Comparison of ENCODE assay signal across 21 mouse cellular contexts in genomic region chr5:33224491-33224890, GRCm38 (mm10). TPM values are rescaled to one million over a fixed set of nuclear protein-coding genes. Genes with fewer than 3 reads are reported as not detected.
DNase-seq lines count a peak whose midpoint lies in the region; ATAC-seq and TF ChIP-seq lines count a peak whose summit lies in the region.
"Had no signal": no experiment of that assay in that cellular context is flagged by ENCODE, and none has a peak within 500 bp of the region (broad histone marks: within the 10 kb centered on the region; RNA-seq: fewer than 3 reads in every experiment).

No protein-coding gene starts in this region.

- H3K9me3 ChIP-seq in heart, embryonic 11.5 days (replicated peaks; ENCODE audit: control insufficient read depth, low read length): no peaks in the 10 kb centered on the region
- no peaks in the 10 kb centered on the region for H3K9me3 ChIP-seq in kidney, embryonic 15.5 days (replicated peaks)
- no peaks in the 10 kb centered on the region for H3K9me3 ChIP-seq in liver, embryonic 14.5 days (ENCODE audit: control insufficient read depth, low read length)
- no peaks in the 10 kb centered on the region for H3K9me3 ChIP-seq in midbrain, embryonic 11.5 days (ENCODE audit: control insufficient read depth, low read length)
- H3K9me3 ChIP-seq in neural tube, embryonic 15.5 days (replicated peaks): no peaks in the 10 kb centered on the region
- H3K9me3 ChIP-seq: forebrain, embryonic 15.5 days; hindbrain, embryonic 13.5 days; megakaryocyte, embryonic 14.5 days; midbrain, embryonic 15.5 days; neural tube, embryonic 12.5 days had no signal

- WGBS in heart, embryonic 11.5 days (ENCODE audit: insufficient replicate concordance): 57% methylated on average over 7 of the region's 7 CpGs
- WGBS in kidney, embryonic 15.5 days: 70% methylated on average over 7 of the region's 7 CpGs
- WGBS in liver, embryonic 14.5 days (ENCODE audit: insufficient replicate concordance): 51% methylated on average over 7 of the region's 7 CpGs
- WGBS in midbrain, embryonic 11.5 days: 86% methylated on average over 7 of the region's 7 CpGs
- WGBS in neural tube, embryonic 15.5 days: 78% methylated on average over 7 of the region's 7 CpGs

- no peak overlapping the region for H3K4me2 ChIP-seq in heart, embryonic 11.5 days
- no peak overlapping the region for H3K4me2 ChIP-seq in kidney, embryonic 15.5 days
- peak overlapping the region; percentile 9; the same call in 1 of the 2 replicates for H3K4me2 ChIP-seq in liver, embryonic 14.5 days (ENCODE audit: low read depth)
- H3K4me2 ChIP-seq in midbrain, embryonic 11.5 days: no peak overlapping the region
- no peak overlapping the region for H3K4me2 ChIP-seq in neural tube, embryonic 15.5 days
- H3K4me2 ChIP-seq: forebrain, embryonic 15.5 days; hindbrain, embryonic 13.5 days; lung, embryonic 14.5 days; midbrain, embryonic 15.5 days; neural tube, embryonic 12.5 days had no signal

- no peak for ATAC-seq in heart, embryonic 11.5 days (replicated peaks; ENCODE audit: insufficient number of reproducible peaks, low FRiP score, low TSS enrichment)
- no peak for ATAC-seq in kidney, embryonic 15.5 days (replicated peaks; ENCODE audit: low FRiP score)
- ATAC-seq in liver, embryonic 14.5 days (ENCODE audit: insufficient read depth): peak; percentile 47; the same call in 1 of the 2 replicates
- ATAC-seq in midbrain, embryonic 11.5 days (ENCODE audit: low FRiP score): no peak
- ATAC-seq in neural tube, embryonic 15.5 days (ENCODE audit: low FRiP score): no peak
- ATAC-seq: CD4-positive, CD25-positive, alpha-beta regulatory T cell, adult 4 months; forebrain, embryonic 15.5 days; midbrain, embryonic 15.5 days had no signal

- TF ChIP-seq EP300 in liver, embryonic 14.5 days (IDR thresholded peaks at IDR 0.05; ENCODE audit: low read depth): no peak

- no peak for DNase-seq in heart, adult 8-10 months (ENCODE audit: low spot score)
- DNase-seq in kidney, postnatal 25 days: no peak
- DNase-seq in liver, embryonic 14.5 days (ENCODE audit: low read depth in 3 of 3, low spot score in 3 of 3): peak in 1 of 3 experiments; percentile 17
- no peak for DNase-seq in midbrain, embryonic 11.5 days (ENCODE audit: low spot score, missing footprints)
- DNase-seq: adrenal gland, postnatal 25 days; cerebellum, adult 9-10 months; gastrocnemius, postnatal 36 days; heart, postnatal 10 days; kidney, adult 11 months; layer of hippocampus, adult 9-11 months; lung, embryonic 14.5 days had no signal

- H3K27ac ChIP-seq in heart, embryonic 11.5 days (ENCODE audit: low read depth, low read length): 0 out of 2 replicates have a peak overlapping the region, but pooled peaks have one; percentile 22
- peak overlapping the region; percentile 32 for H3K27ac ChIP-seq in kidney, embryonic 15.5 days
- H3K27ac ChIP-seq in liver, embryonic 14.5 days: no peak overlapping the region
- no peak overlapping the region for H3K27ac ChIP-seq in midbrain, embryonic 11.5 days (ENCODE audit: low read depth, low read length)
- H3K27ac ChIP-seq in neural tube, embryonic 15.5 days (replicated peaks): no peak overlapping the region
- H3K27ac ChIP-seq: forebrain, embryonic 15.5 days; hindbrain, embryonic 13.5 days; left cerebral cortex, adult 2 months; midbrain, embryonic 15.5 days; neural tube, embryonic 12.5 days had no signal

- H3K36me3 ChIP-seq in heart, embryonic 11.5 days (ENCODE audit: control insufficient read depth, insufficient read depth, low read length): no peaks in the 10 kb centered on the region
- no peaks in the 10 kb centered on the region for H3K36me3 ChIP-seq in kidney, embryonic 15.5 days
- H3K36me3 ChIP-seq in liver, embryonic 14.5 days (replicated peaks; ENCODE audit: control insufficient read depth, insufficient read depth, low read depth): no peaks in the 10 kb centered on the region
- no peaks in the 10 kb centered on the region for H3K36me3 ChIP-seq in midbrain, embryonic 11.5 days (ENCODE audit: control insufficient read depth, insufficient read depth, low read length)
- no peaks in the 10 kb centered on the region for H3K36me3 ChIP-seq in neural tube, embryonic 15.5 days
- H3K36me3 ChIP-seq: forebrain, embryonic 15.5 days; hindbrain, embryonic 13.5 days; midbrain, embryonic 15.5 days; neural tube, embryonic 12.5 days had no signal

- no peak for TF ChIP-seq CTCF in liver, embryonic 14.5 days (IDR thresholded peaks at IDR 0.05; ENCODE audit: low read depth)

- peaks cover 49% of the 10 kb centered on the region for H3K4me1 ChIP-seq in heart, embryonic 11.5 days (ENCODE audit: control insufficient read depth, insufficient read depth, low read length)
- peaks cover 58% of the 10 kb centered on the region for H3K4me1 ChIP-seq in kidney, embryonic 15.5 days
- H3K4me1 ChIP-seq in liver, embryonic 14.5 days (replicated peaks; ENCODE audit: control insufficient read depth in 2 of 2, insufficient read depth in 2 of 2, low read length in 1 of 2): peaks cover 6 to 20% of the 10 kb centered on the region in 2 experiments; a peak in 3 of 4 replicates
- H3K4me1 ChIP-seq in midbrain, embryonic 11.5 days (ENCODE audit: control insufficient read depth, insufficient read depth, low read length): no peaks in the 10 kb centered on the region
- peaks cover 5% of the 10 kb centered on the region; the same call in 1 of the 2 replicates for H3K4me1 ChIP-seq in neural tube, embryonic 15.5 days
- H3K4me1 ChIP-seq: forebrain, embryonic 15.5 days; megakaryocyte, embryonic 14.5 days; midbrain, embryonic 15.5 days had no signal

- no peak overlapping the region for H3K4me3 ChIP-seq in heart, embryonic 11.5 days (ENCODE audit: low read depth, low read length)
- H3K4me3 ChIP-seq in kidney, embryonic 15.5 days (replicated peaks): no peak overlapping the region
- H3K4me3 ChIP-seq in liver, embryonic 14.5 days (ENCODE audit: insufficient read depth in 1 of 2, low read depth in 2 of 2, low read length in 2 of 2): no peak overlapping the region
- H3K4me3 ChIP-seq in midbrain, embryonic 11.5 days (ENCODE audit: low read depth, low read length): no peak overlapping the region
- H3K4me3 ChIP-seq in neural tube, embryonic 15.5 days (replicated peaks): no peak overlapping the region
- H3K4me3 ChIP-seq: forebrain, embryonic 15.5 days; hindbrain, embryonic 13.5 days; left cerebral cortex, adult 2 months; megakaryocyte, embryonic 14.5 days; midbrain, embryonic 15.5 days; neural tube, embryonic 12.5 days had no signal

- H3K9ac ChIP-seq in heart, embryonic 11.5 days (ENCODE audit: low read depth, low read length): no peak overlapping the region
- H3K9ac ChIP-seq in kidney, embryonic 15.5 days: no peak overlapping the region
- no peak overlapping the region for H3K9ac ChIP-seq in liver, embryonic 14.5 days (replicated peaks)
- no peak overlapping the region for H3K9ac ChIP-seq in midbrain, embryonic 11.5 days (ENCODE audit: low read length)
- no peak overlapping the region for H3K9ac ChIP-seq in neural tube, embryonic 15.5 days (replicated peaks)
- H3K9ac ChIP-seq: forebrain, embryonic 15.5 days; hindbrain, embryonic 13.5 days; lung, embryonic 14.5 days; midbrain, embryonic 15.5 days; neural tube, embryonic 12.5 days had no signal

- no peaks in the 10 kb centered on the region for H3K27me3 ChIP-seq in heart, embryonic 11.5 days (ENCODE audit: control insufficient read depth, insufficient read depth, low read length)
- no peaks in the 10 kb centered on the region for H3K27me3 ChIP-seq in kidney, embryonic 15.5 days
- no peaks in the 10 kb centered on the region for H3K27me3 ChIP-seq in liver, embryonic 14.5 days (ENCODE audit: control insufficient read depth, insufficient read depth, low read length)
- H3K27me3 ChIP-seq in midbrain, embryonic 11.5 days (ENCODE audit: control insufficient read depth, insufficient read depth, low read length): no peaks in the 10 kb centered on the region
- no peaks in the 10 kb centered on the region for H3K27me3 ChIP-seq in neural tube, embryonic 15.5 days (replicated peaks)
- H3K27me3 ChIP-seq: forebrain, embryonic 15.5 days; hindbrain, embryonic 13.5 days; midbrain, embryonic 15.5 days; neural tube, embryonic 12.5 days had no signal

RNA-seq across cellular contexts. Expression of gene Spon2, which starts 6.2 kb away (rescaled TPM):
- 43.9 and 51.6 TPM in 2 replicates for polyA plus RNA-seq in heart, embryonic 11.5 days (2014; fragmentation: Nextera tagmentation; extraction: Ambion mirVana)
- total RNA-seq in heart, adult 8-10 months (2022): 1 to 10 TPM; 1.0 to 3.4 (median 1.4) TPM
- polyA plus RNA-seq in kidney, embryonic 15.5 days (2015; fragmentation: Nextera tagmentation; extraction: Ambion mirVana): 6.0 and 13.2 TPM in 2 replicates
- 6.9 and 7.6 TPM in 2 replicates for polyA plus RNA-seq in liver, embryonic 14.5 days (2012; rRNA removed)
- 10.4 and 12.0 TPM in 2 replicates for polyA plus RNA-seq in liver, embryonic 14.5 days (2014; fragmentation: Nextera tagmentation; extraction: Ambion mirVana)
- polyA plus RNA-seq in midbrain, embryonic 11.5 days (2014; fragmentation: Nextera tagmentation; extraction: Ambion mirVana): 2.0 and 3.5 TPM in 2 replicates
- polyA plus RNA-seq in neural tube, embryonic 15.5 days (2015; fragmentation: Nextera tagmentation; extraction: Ambion mirVana): 2.8 and 6.7 TPM in 2 replicates
- polyA plus RNA-seq: CD4-positive, CD25-positive, alpha-beta regulatory T cell, adult 4 months had no signal

RNA-seq across cellular contexts. Expression of gene Ctbp1, which starts 50.3 kb away (rescaled TPM):
- 232 and 274 TPM in 2 replicates for polyA plus RNA-seq in heart, embryonic 11.5 days (2014; fragmentation: Nextera tagmentation; extraction: Ambion mirVana)
- 100 to 1,000 TPM; 213 to 238 (median 226) TPM for total RNA-seq in heart, adult 8-10 months (2022)
- 318 and 324 TPM in 2 replicates for polyA plus RNA-seq in kidney, embryonic 15.5 days (2015; fragmentation: Nextera tagmentation; extraction: Ambion mirVana)
- polyA plus RNA-seq in liver, embryonic 14.5 days (2012; rRNA removed): 85.0 and 107 TPM in 2 replicates
- polyA plus RNA-seq in liver, embryonic 14.5 days (2014; fragmentation: Nextera tagmentation; extraction: Ambion mirVana): 165 and 191 TPM in 2 replicates
- 487 and 546 TPM in 2 replicates for polyA plus RNA-seq in midbrain, embryonic 11.5 days (2014; fragmentation: Nextera tagmentation; extraction: Ambion mirVana)
- 426 and 445 TPM in 2 replicates for polyA plus RNA-seq in neural tube, embryonic 15.5 days (2015; fragmentation: Nextera tagmentation; extraction: Ambion mirVana)

Comparison
In these comparisons a context has a peak if more than half of its experiments do, and no peak if none do; other contexts are left out.
1. H3K27ac ChIP-seq: peak in heart, embryonic 11.5 days (single experiment) and kidney, embryonic 15.5 days (single experiment); none in liver, embryonic 14.5 days (single experiment), midbrain, embryonic 11.5 days (single experiment) and neural tube, embryonic 15.5 days (single experiment).